Mouse (Mus musculus): ENCODE data around the gene Mcm3ap. TPM values are rescaled to one million over a fixed set of nuclear protein-coding genes. Genes with fewer than 3 reads are reported as not detected.

The Mcm3ap gene
- total RNA-seq (2014; fragmentation: Nextera tagmentation) (63.4 and 84.6 TPM in 2 replicates), total RNA-seq (2017) (50.6 and 60.1 TPM in 2 replicates)

DNA sequence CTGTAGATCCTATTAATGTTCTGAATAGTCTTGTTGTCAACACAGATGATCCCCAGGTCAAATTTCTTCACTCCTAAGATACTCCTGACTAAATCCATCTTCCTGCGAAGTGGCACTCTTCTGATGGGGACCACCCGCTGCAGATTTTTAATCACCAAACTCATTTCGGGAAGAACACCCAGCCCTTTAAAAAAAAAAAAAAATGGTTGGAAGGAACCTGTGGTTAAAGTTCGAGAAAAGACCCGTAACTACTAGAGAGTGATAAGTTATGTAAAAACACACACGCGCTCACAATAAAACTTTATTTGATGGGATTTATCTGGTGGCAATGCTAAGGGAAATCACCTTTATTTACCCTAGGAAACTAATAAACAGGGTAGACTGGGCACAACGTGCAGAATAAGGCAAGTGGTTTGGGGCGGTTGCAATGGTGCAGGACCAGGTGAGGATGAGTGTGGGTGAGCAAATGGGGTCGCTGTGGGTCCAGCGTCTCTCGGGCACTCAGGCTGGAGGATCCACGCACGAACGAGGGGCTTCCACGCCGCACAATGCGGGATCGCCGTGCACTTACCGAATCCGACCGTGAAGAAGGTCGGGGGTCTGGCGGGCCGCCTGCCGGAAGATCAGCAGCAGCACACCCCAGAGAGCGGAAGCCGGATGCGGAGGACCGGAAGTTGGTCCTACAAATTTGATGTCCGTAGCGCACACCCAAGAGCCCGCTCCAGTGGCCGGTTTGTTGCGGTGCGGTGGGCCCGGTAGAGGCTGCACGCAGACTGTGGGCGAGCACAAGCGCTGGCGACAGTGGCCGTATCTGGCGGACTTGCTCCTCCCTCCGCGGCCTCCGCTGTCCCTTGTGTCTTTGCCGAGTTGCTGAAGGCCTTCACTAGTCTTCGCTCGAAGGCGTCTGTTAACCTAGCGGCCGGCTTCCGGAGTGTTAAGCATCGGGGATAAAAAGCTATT lies at the start of gene Mcm3ap, which contains the start of gene Ybey:
Gene Mcm3ap, plus strand, starts transcription at position 725 of the 960 bp plus-strand sequence.
Gene Ybey, minus strand, starts transcription at position 912 of the 960 bp plus-strand sequence.
- peak; percentile 99 for ATAC-seq (replicated peaks; ENCODE audit: poor library complexity, severe bottlenecking)

GRCm38 (mm10) chr10:76425674-76426073 lies 43.1 kb upstream of the Mcm3ap start:
- ATAC-seq (replicated peaks; ENCODE audit: poor library complexity, severe bottlenecking) = peak; percentile 55

- no peak for ATAC-seq (replicated peaks; ENCODE audit: poor library complexity, severe bottlenecking)
Measured at GRCm38 (mm10) chr10:76433925-76434324, 34.8 kb upstream of the Mcm3ap start.

GRCm38 (mm10) chr10:76439107-76439890 lies 29.4 kb upstream of the Mcm3ap start:
- no peak for ATAC-seq (replicated peaks; ENCODE audit: poor library complexity, severe bottlenecking)

GRCm38 (mm10) chr10:76440281-76440680 lies 28.4 kb upstream of the Mcm3ap start, which contains the start of gene AC141477.1:
TSS of gene AC141477.1 (minus strand) at chr10:76440444.
- ATAC-seq (replicated peaks; ENCODE audit: poor library complexity, severe bottlenecking) = no peak

- ATAC-seq (replicated peaks; ENCODE audit: poor library complexity, severe bottlenecking) = peak; percentile 90
Measured at GRCm38 (mm10) chr10:76442178-76443088, 26.3 kb upstream of the Mcm3ap start, which contains the start of gene Pcnt. TSS of gene Pcnt (minus strand) at chr10:76442786.

GRCm38 (mm10) chr10:76445996-76446681 lies 22.6 kb upstream of the Mcm3ap start:
- ATAC-seq (replicated peaks; ENCODE audit: poor library complexity, severe bottlenecking) = peak; percentile 4

- no peak for ATAC-seq (replicated peaks; ENCODE audit: poor library complexity, severe bottlenecking)
Measured at GRCm38 (mm10) chr10:76447406-76448229, 21.1 kb upstream of the Mcm3ap start.

DNA sequence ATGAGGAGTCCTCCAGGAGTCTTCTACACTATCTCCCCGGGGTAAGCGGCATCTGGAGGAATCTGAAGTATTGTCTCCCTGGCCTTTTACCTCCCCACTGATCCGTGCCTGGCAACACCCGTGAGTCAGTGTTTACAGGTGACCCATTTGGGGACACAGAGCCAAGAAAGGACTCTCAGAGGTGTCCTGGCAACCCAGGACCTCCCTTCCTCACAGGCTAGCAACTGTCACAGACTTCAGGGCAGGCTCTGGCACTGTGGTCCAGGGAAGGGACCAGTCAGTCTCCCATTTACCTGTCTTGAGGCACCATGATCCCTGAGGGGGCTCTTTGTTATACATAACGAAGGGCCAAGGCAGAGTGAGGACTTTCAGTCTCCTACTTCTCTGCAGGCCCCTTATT lies 19.9 kb upstream of the Mcm3ap start, which contains the start of gene 2610028H24Rik:
Gene 2610028H24Rik, plus strand, starts transcription at position 231 of the 400 bp plus-strand sequence.
- no peak for ATAC-seq (replicated peaks; ENCODE audit: poor library complexity, severe bottlenecking)

GRCm38 (mm10) chr10:76455289-76455688 lies 13.4 kb upstream of the Mcm3ap start:
- peak; percentile 73 for ATAC-seq (replicated peaks; ENCODE audit: poor library complexity, severe bottlenecking)

DNA sequence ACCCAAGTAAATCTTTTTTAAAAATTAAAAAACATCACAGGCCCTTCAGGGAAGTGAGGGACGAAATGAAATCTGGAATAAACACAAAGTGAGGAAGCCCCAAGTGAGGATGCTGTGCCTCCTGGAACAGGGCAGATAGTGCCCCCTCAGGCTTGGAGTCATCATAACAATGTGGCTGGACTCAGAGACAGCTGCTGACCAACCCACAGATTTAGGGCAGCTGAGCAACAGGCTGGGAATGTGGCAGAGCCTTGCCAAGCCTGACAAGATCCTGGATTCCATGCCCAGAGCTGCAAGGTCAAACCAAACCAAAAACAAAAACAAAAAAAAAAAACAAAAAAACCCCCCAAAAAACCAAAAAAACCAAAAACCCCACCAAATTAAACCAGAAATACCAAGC lies 7.5 kb upstream of the Mcm3ap start:
- no peak for ATAC-seq (replicated peaks; ENCODE audit: poor library complexity, severe bottlenecking)

GRCm38 (mm10) chr10:76462312-76462711 lies 6.4 kb upstream of the Mcm3ap start:
- ATAC-seq (replicated peaks; ENCODE audit: poor library complexity, severe bottlenecking) = no peak

GRCm38 (mm10) chr10:76462721-76463120 lies 6.0 kb upstream of the Mcm3ap start:
- ATAC-seq (replicated peaks; ENCODE audit: poor library complexity, severe bottlenecking) = no peak

- ATAC-seq (replicated peaks; ENCODE audit: poor library complexity, severe bottlenecking) = no peak
Measured at GRCm38 (mm10) chr10:76473759-76474158, 5.0 kb downstream of the Mcm3ap start.

DNA sequence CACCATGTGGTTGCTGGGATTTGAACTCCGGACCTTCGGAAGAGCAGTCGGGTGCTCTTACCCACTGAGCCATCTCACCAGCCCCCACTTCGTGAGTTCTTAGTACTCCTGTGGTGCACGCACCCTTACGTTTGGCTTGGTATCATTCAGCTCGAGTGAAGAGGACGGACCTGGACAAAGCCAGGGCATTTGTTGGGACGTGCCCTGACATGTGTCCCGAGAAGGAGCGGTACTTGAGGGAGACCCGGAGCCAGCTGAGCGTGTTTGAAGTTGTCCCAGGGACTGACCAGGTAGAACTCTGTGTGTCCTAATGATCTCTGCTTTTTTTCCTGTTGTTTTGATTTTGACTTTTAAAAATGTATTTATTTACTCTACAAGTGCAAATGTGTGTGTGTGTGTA lies 12.1 kb downstream of the Mcm3ap start:
- ATAC-seq (replicated peaks; ENCODE audit: poor library complexity, severe bottlenecking) = no peak

GRCm38 (mm10) chr10:76481480-76481879 lies 12.8 kb downstream of the Mcm3ap start:
- no peak for ATAC-seq (replicated peaks; ENCODE audit: poor library complexity, severe bottlenecking)

GRCm38 (mm10) chr10:76486302-76486701 lies 17.6 kb downstream of the Mcm3ap start:
- ATAC-seq (replicated peaks; ENCODE audit: poor library complexity, severe bottlenecking) = peak; percentile 69

GRCm38 (mm10) chr10:76488265-76488664 lies 19.5 kb downstream of the Mcm3ap start:
- peak; percentile 40; the same call in 1 of the 2 replicates for ATAC-seq (replicated peaks; ENCODE audit: poor library complexity, severe bottlenecking)

Measured in granulocyte monocyte progenitor cell, adult 5-6 weeks (primary cell).